13 mouse cellular contexts compared by ENCODE assay signal in the genomic region with DNA sequence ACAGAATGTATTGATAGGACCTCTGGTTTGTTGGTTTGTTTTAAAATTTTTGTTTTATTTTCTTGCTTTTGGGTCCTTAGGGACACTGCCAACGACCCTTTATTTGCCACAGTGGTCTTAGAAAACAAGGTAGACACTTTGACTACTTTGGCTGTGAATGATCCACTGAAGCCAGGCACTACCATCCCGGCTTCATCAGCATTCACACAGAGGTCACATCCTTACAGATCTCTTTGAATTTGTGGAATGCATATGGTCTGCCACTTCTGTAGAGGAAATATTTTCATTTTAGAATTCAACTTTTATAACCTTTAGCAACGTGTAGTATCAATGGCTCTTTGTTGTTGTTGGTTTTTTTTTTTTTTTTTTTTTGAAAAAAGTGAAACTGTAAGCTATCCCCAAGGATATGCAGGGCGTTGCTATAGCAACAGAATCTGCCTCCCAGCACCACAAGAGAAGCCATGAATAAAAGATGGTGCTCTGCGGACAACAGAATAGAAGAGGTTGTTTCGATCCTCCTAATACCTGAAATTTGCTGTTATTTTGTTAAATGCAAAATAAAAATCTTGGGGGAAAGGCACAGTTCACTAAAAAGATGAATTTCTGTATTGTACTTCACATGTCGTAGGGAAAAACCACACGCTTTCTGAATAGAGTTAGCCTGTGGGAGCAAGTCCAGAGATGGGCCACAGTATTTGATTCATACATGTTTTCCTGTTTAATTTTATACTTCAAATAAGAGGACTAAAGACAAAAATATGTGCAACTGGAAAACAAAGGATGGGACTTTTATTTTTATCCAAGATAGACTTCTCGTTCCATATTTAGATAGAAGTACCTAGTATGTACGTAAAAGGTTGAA.
A peak's percentile ranks its signal among the peaks of the same experiment; 100 is the strongest.
DNase-seq lines count a peak whose midpoint lies in the region; ATAC-seq lines count a peak whose summit lies in the region.
"Had no signal": no experiment of that assay in that cellular context is flagged by ENCODE, and none has a peak within 500 bp of the region (broad histone marks: within the 10 kb centered on the region; RNA-seq: fewer than 3 reads in every experiment).

No protein-coding gene starts in this region.

- H3K4me1 ChIP-seq in hindbrain, embryonic 15.5 days (replicated peaks): peaks cover 13% of the 10 kb centered on the region
- peaks cover 9% of the 10 kb centered on the region for H3K4me1 ChIP-seq in midbrain, embryonic 16.5 days (ENCODE audit: control insufficient read depth, insufficient read depth, low read length)
- H3K4me1 ChIP-seq: embryonic facial prominence, embryonic 12.5 days; limb, embryonic 15.5 days had no signal

- no peak overlapping the region for H3K4me3 ChIP-seq in hindbrain, embryonic 15.5 days
- H3K4me3 ChIP-seq in midbrain, embryonic 16.5 days (ENCODE audit: low read depth, low read length): no peak overlapping the region
- H3K4me3 ChIP-seq: embryonic facial prominence, embryonic 12.5 days; limb, embryonic 15.5 days had no signal

- no peak overlapping the region for H3K9ac ChIP-seq in hindbrain, embryonic 15.5 days
- peak overlapping the region; percentile 38; the same call in 1 of the 2 replicates for H3K9ac ChIP-seq in midbrain, embryonic 16.5 days (ENCODE audit: low read depth, low read length)
- H3K9ac ChIP-seq: embryonic facial prominence, embryonic 12.5 days; limb, embryonic 15.5 days had no signal

- no peaks in the 10 kb centered on the region for H3K36me3 ChIP-seq in hindbrain, embryonic 15.5 days
- no peaks in the 10 kb centered on the region for H3K36me3 ChIP-seq in midbrain, embryonic 16.5 days (ENCODE audit: control insufficient read depth, insufficient read depth, low read length)
- H3K36me3 ChIP-seq: embryonic facial prominence, embryonic 12.5 days; limb, embryonic 15.5 days had no signal

- H3K9me3 ChIP-seq in hindbrain, embryonic 15.5 days: no peaks in the 10 kb centered on the region
- H3K9me3 ChIP-seq in midbrain, embryonic 16.5 days (replicated peaks; ENCODE audit: control insufficient read depth, low read length, poor library complexity, severe bottlenecking): no peaks in the 10 kb centered on the region
- H3K9me3 ChIP-seq: embryonic facial prominence, embryonic 12.5 days; limb, embryonic 15.5 days had no signal

- H3K27ac ChIP-seq in hindbrain, embryonic 15.5 days (replicated peaks): peak overlapping the region; percentile 79
- H3K27ac ChIP-seq in midbrain, embryonic 16.5 days (ENCODE audit: low read length): peak overlapping the region; percentile 85
- H3K27ac ChIP-seq: embryonic facial prominence, embryonic 12.5 days; limb, embryonic 15.5 days had no signal

- DNase-seq in cerebellum, postnatal 10 days: peak; percentile 12 to 27
- no peak for DNase-seq in cerebellum, adult 9-10 months
- DNase-seq in brain, embryonic 18.5 days (ENCODE audit: low read depth, low spot score): peak; percentile 67
- DNase-seq in urinary bladder, adult 2 months (ENCODE audit: low spot score): no peak
- DNase-seq in cerebellum, adult 11-12 months: no peak
- DNase-seq in MN1 (ENCODE audit: low spot score): no peak
- DNase-seq: gastrocnemius, postnatal 14 days; heart, postnatal 36 days; lung, postnatal 4 days had no signal

- H3K27me3 ChIP-seq in hindbrain, embryonic 15.5 days: peaks cover 7% of the 10 kb centered on the region
- no peaks in the 10 kb centered on the region for H3K27me3 ChIP-seq in midbrain, embryonic 16.5 days (ENCODE audit: control insufficient read depth, insufficient read depth, low read depth, low read length)
- H3K27me3 ChIP-seq: embryonic facial prominence, embryonic 12.5 days; limb, embryonic 15.5 days had no signal

- H3K4me2 ChIP-seq in hindbrain, embryonic 15.5 days: peak overlapping the region; percentile 21
- peak overlapping the region; percentile 30; the same call in 1 of the 2 replicates for H3K4me2 ChIP-seq in midbrain, embryonic 16.5 days (ENCODE audit: low read length)
- H3K4me2 ChIP-seq: embryonic facial prominence, embryonic 12.5 days; limb, embryonic 15.5 days had no signal

- 35% methylated on average over 10 of the region's 10 CpGs for WGBS in hindbrain, embryonic 15.5 days
- WGBS in midbrain, embryonic 16.5 days: 24% methylated on average over 10 of the region's 10 CpGs

- peak; percentile 92 for ATAC-seq in hindbrain, embryonic 15.5 days (ENCODE audit: low FRiP score, low read depth)
- ATAC-seq in midbrain, embryonic 16.5 days: peak; percentile 94

Comparison
In these comparisons a context has a peak if more than half of its experiments do, and no peak if none do; other contexts are left out.
1. DNase-seq: peak in cerebellum, postnatal 10 days (2 of 2) and brain, embryonic 18.5 days (single experiment); none in cerebellum, adult 9-10 months (single experiment), urinary bladder, adult 2 months (single experiment), cerebellum, adult 11-12 months (single experiment) and MN1 (single experiment).